ENCODE assay signal across 8 mouse cellular contexts in the genomic region with DNA sequence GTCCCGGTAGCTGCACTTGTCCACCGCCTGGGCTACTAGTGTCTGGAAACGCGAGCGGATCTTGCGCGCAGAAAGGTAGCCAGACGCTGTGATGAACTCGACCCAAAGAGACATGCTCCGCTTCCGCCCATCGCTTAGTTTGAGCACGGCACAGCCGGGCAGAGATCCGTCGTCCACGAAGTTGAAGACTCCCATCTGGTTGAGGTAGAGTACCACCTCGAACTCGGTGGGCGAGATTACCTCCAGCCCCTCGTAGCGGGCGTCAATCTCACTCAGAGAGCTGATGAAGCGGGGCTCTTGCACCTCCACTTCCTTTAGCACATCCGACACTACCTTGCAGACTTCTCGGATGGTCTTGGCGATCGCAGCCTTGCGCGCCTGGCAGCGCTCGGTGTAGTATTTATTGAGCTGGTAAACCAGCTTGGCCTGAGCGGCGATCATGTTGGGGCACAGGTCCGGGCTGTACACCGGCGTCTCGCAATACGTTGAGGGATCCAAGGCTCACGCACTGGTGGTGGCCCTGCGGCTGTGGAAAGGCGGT. TPM values are rescaled to one million over a fixed set of nuclear protein-coding genes. Genes with fewer than 3 reads are reported as not detected.
DNase-seq lines count a peak whose midpoint lies in the region; ATAC-seq and TF ChIP-seq lines count a peak whose summit lies in the region.

No protein-coding gene starts in this region.

- H3K4me3 ChIP-seq in kidney, postnatal 0 days (replicated peaks; ENCODE audit: low read depth, low read length): peak overlapping the region; percentile 25
- H3K4me3 ChIP-seq in forebrain, embryonic 10.5 days: peak overlapping the region; percentile 55
- H3K4me3 ChIP-seq in intestine, embryonic 16.5 days (ENCODE audit: low read length): peak overlapping the region; percentile 59

- no peak for TF ChIP-seq CTCF in kidney, postnatal 0 days (IDR thresholded peaks at IDR 0.05; ENCODE audit: low read depth)

- no peaks in the 10 kb centered on the region for H3K9me3 ChIP-seq in kidney, postnatal 0 days (replicated peaks; ENCODE audit: low read length)
- no peaks in the 10 kb centered on the region for H3K9me3 ChIP-seq in forebrain, embryonic 10.5 days
- H3K9me3 ChIP-seq in intestine, embryonic 16.5 days (ENCODE audit: control insufficient read depth, low read length): no peaks in the 10 kb centered on the region

- no peak overlapping the region for H3K9ac ChIP-seq in kidney, postnatal 0 days (ENCODE audit: low read depth, low read length)
- H3K9ac ChIP-seq in intestine, embryonic 16.5 days (ENCODE audit: low read depth, low read length): peak overlapping the region; percentile 86

- H3K4me2 ChIP-seq in kidney, postnatal 0 days (ENCODE audit: low read length): peak overlapping the region; percentile 53
- peak overlapping the region; percentile 43 for H3K4me2 ChIP-seq in intestine, embryonic 16.5 days (ENCODE audit: low read depth, low read length)

- DNase-seq in kidney, postnatal 0 days (ENCODE audit: low spot score): peak; percentile 26
- no peak for DNase-seq in kidney, postnatal 36 days
- DNase-seq in T-cell, adult 2 months (ENCODE audit: low spot score): peak; percentile 7
- DNase-seq in forebrain, embryonic 10.5 days (ENCODE audit: extremely low spot score, low spot score): peak; percentile 64
- DNase-seq in kidney, adult 9 months: no peak

- peaks cover 50% of the 10 kb centered on the region for H3K27me3 ChIP-seq in kidney, postnatal 0 days (ENCODE audit: insufficient read depth, low read length)
- H3K27me3 ChIP-seq in forebrain, embryonic 10.5 days (ENCODE audit: poor library complexity, severe bottlenecking): peaks cover 100% of the 10 kb centered on the region
- no peaks in the 10 kb centered on the region for H3K27me3 ChIP-seq in intestine, embryonic 16.5 days (replicated peaks; ENCODE audit: control insufficient read depth, insufficient read depth, low read length)

- H3K36me3 ChIP-seq in kidney, postnatal 0 days (ENCODE audit: insufficient read depth, low read length): no peaks in the 10 kb centered on the region
- no peaks in the 10 kb centered on the region for H3K36me3 ChIP-seq in forebrain, embryonic 10.5 days (replicated peaks)
- H3K36me3 ChIP-seq in intestine, embryonic 16.5 days (ENCODE audit: control insufficient read depth, insufficient read depth, low read length): no peaks in the 10 kb centered on the region

- ATAC-seq in kidney, postnatal 0 days (replicated peaks; ENCODE audit: low FRiP score, low read depth): peak; percentile 33; the same call in 1 of the 2 replicates
- no peak for ATAC-seq in intestine, embryonic 16.5 days
- 0 out of 2 replicates have a peak, but pooled peaks have one; percentile 9 for ATAC-seq in monocyte, adult 5-6 weeks (replicated peaks; ENCODE audit: insufficient number of reproducible peaks, low FRiP score, low TSS enrichment, poor library complexity, severe bottlenecking)
- no peak; the same call in 1 of the 2 replicates for ATAC-seq in frontal cortex, adult (ENCODE audit: low TSS enrichment)

- WGBS in kidney, postnatal 0 days: 11% methylated on average over 42 of the region's 42 CpGs
- under 1% methylated on average over 42 of the region's 42 CpGs for WGBS in forebrain, embryonic 10.5 days
- 4% methylated on average over 42 of the region's 42 CpGs for WGBS in intestine, embryonic 16.5 days

- H3K27ac ChIP-seq in kidney, postnatal 0 days: no peak overlapping the region
- H3K27ac ChIP-seq in forebrain, embryonic 10.5 days: peak overlapping the region; percentile 77
- peak overlapping the region; percentile 97 for H3K27ac ChIP-seq in intestine, embryonic 16.5 days (ENCODE audit: low read length)

- H3K4me1 ChIP-seq in kidney, postnatal 0 days (replicated peaks; ENCODE audit: insufficient read depth, low read length): peaks cover 7% of the 10 kb centered on the region; the same call in 1 of the 2 replicates
- peaks cover 58% of the 10 kb centered on the region for H3K4me1 ChIP-seq in forebrain, embryonic 10.5 days
- no peaks in the 10 kb centered on the region for H3K4me1 ChIP-seq in intestine, embryonic 16.5 days (ENCODE audit: control insufficient read depth, insufficient read depth, low read length)

RNA-seq across cellular contexts. Expression of a gene that starts 1.1 kb away (rescaled TPM):
- polyA plus RNA-seq in kidney, postnatal 0 days (2015; fragmentation: Nextera tagmentation; extraction: Ambion mirVana): 0.08 TPM in 2 replicates
- 8.4 and 14.7 TPM in 2 replicates for polyA plus RNA-seq in forebrain, embryonic 10.5 days (2016; fragmentation: Nextera tagmentation; extraction: Ambion mirVana)
- 96.7 and 107 TPM in 2 replicates for polyA plus RNA-seq in intestine, embryonic 16.5 days (2015; fragmentation: Nextera tagmentation; extraction: Ambion mirVana)
- total RNA-seq in monocyte, adult 5-6 weeks (2017): 0.29 TPM in 1 of 3 replicates, not detected in the others

Comparison
In these comparisons a context has a peak if more than half of its experiments do, and no peak if none do; other contexts are left out.
1. DNase-seq: peak in kidney, postnatal 0 days (single experiment), T-cell, adult 2 months (single experiment) and forebrain, embryonic 10.5 days (single experiment); none in kidney, postnatal 36 days (0 of 2) and kidney, adult 9 months (single experiment).
2. ATAC-seq: peak in kidney, postnatal 0 days (single experiment) and monocyte, adult 5-6 weeks (single experiment); none in intestine, embryonic 16.5 days (single experiment) and frontal cortex, adult (single experiment).
3. Peak in every context shown above with its lines, with median percentiles within 50 percentile points of each other: H3K4me3 ChIP-seq.